Mouse (Mus musculus) liver, embryonic 16.5 days (tissue): ENCODE data around the gene Acsl5. TPM values are rescaled to one million over a fixed set of nuclear protein-coding genes. Genes with fewer than 3 reads are reported as not detected.
A peak's percentile ranks its signal among the peaks of the same experiment; 100 is the strongest.

Source experiments
- ATAC-seq: fragments of 200-750 bp; cut with Nextera tagmentation; 2 replicates; pipeline ENCODE4 v1.8.0; 2017; ENCODE audit warnings: low read depth, mild to moderate bottlenecking, moderate number of reproducible peaks, moderate library complexity
- H3K27ac ChIP-seq: fragments of 300-500 bp; sonication (generic); 2 replicates; pipeline ENCODE4 v1.5.1; 2014; ENCODE audit warnings: mild to moderate bottlenecking, low read length
- H3K27me3 ChIP-seq: fragments of 300-500 bp; sonication (generic); 2 replicates; pipeline ENCODE4 v1.6.1; 2014; ENCODE audit warnings: low read depth, low read length, mixed read lengths; ENCODE audit not compliant: control insufficient read depth, insufficient read depth
- H3K36me3 ChIP-seq: fragments of 300-500 bp; sonication (generic); 2 replicates; pipeline ENCODE4 v1.6.1; 2014; ENCODE audit warnings: mild to moderate bottlenecking; ENCODE audit not compliant: control insufficient read depth, insufficient read depth
- H3K4me1 ChIP-seq: fragments of 300-500 bp; sonication (generic); 2 replicates; pipeline ENCODE4 v1.6.1; 2014; ENCODE audit warnings: low read depth, low read length, mixed read lengths; ENCODE audit not compliant: control insufficient read depth
- H3K4me2 ChIP-seq: fragments of 300-500 bp; sonication (generic); 2 replicates; pipeline ENCODE4 v1.6.1; 2014; ENCODE audit warnings: low read depth, low read length, mixed read lengths
- H3K4me3 ChIP-seq: fragments of 300-500 bp; sonication (generic); 2 replicates; pipeline ENCODE4 v1.5.1; 2014; ENCODE audit warnings: low read depth, mild to moderate bottlenecking, low read length
- H3K9ac ChIP-seq: fragments of 300-500 bp; sonication (generic); 2 replicates; pipeline ENCODE4 v1.6.1; 2014; ENCODE audit warnings: low read depth, low read length
- H3K9me3 ChIP-seq: fragments of 300-500 bp; sonication (generic); replicated peaks from 2 replicates; pipeline ENCODE4 v1.6.1; 2016; ENCODE audit warnings: low read length; ENCODE audit not compliant: control insufficient read depth
- WGBS: fragments of 180-500 bp; shearing (Covaris S2); extraction: QIAGEN DNeasy Blood & Tissue Kit; methylation state at CpG from one replicate; pipeline ENCODE4 v1.1.7; 2014; ENCODE audit not compliant: insufficient replicate concordance; 5-methylcytosine and 5-hydroxymethylcytosine counted together
- polyA plus RNA-seq: library from polyadenylated mRNA; unstranded; fragments of >200 nt; fragmentation: Nextera tagmentation; extraction: Ambion mirVana; gene quantifications from 2 replicates; pipeline ENCODE4 v1.2.1, GENCODE M21; 2015

The Acsl5 gene
- polyA plus RNA-seq, 1 experiment from 2014 or later: 203 TPM

DNA sequence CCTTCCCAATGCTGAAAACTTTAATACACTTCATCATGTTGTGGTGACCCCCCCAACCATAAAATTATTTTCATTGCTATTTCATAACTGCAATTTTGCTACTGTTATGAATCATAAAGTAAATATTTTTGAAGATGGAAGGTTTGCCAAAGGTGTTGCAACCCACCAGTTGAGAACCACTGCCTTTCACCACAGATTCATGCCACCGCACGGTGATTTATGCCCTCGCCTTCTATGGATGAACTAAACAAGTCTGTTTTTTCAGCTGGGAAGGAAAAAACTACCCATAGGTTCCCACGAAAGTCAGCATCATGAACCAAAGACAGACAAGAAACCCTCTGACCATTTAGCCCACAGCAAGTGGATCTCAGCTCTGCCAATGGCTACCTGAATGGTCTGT lies 34.9 kb upstream of the Acsl5 start:
- H3K27ac ChIP-seq: 0 out of 2 replicates have a peak overlapping the region, but pooled peaks have one; percentile 17
- no peak overlapping the region for H3K4me3 ChIP-seq
- H3K36me3 ChIP-seq: no peaks in the 10 kb centered on the region
- no peak for ATAC-seq
- 72% methylated on average over 4 of the region's 4 CpGs for WGBS
- H3K27me3 ChIP-seq: no peaks in the 10 kb centered on the region
- peaks cover 22% of the 10 kb centered on the region for H3K4me1 ChIP-seq
- H3K9me3 ChIP-seq: no peaks in the 10 kb centered on the region
- no peak overlapping the region for H3K4me2 ChIP-seq
- no peak overlapping the region for H3K9ac ChIP-seq

DNA sequence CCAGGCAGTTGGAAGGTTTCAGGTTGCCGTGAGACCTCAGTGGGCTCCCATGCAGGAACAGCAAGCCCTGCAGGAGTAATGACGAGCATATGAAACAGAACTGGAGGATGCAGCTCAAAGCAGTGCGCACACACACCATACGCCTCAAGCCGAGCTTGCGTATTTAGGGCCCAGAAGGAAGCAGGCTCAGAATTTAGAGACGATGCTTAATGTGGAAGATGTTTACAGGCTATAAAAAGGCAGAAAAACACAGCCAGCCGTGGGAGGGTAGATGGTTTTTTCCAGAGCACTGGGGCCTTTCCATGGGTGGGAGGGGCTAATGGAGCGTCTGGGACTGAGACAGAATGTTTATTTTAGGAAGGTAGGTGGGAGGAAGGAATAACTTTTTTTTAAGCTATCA lies 34.4 kb upstream of the Acsl5 start:
- Histone ChIP-seq H3K4me1 (peaks cover 22% of the 10 kb centered on the region), H3K27me3 (no peaks in the 10 kb centered on the region), H3K9me3 (no peaks in the 10 kb centered on the region), H3K27ac (0 out of 2 replicates have a peak overlapping the region, but pooled peaks have one; percentile 17), H3K4me3 (no peak overlapping the region), H3K4me2 (peak overlapping the region; percentile 97; the same call in 1 of the 2 replicates), H3K36me3 (no peaks in the 10 kb centered on the region), H3K9ac (no peak overlapping the region)
- 80% methylated on average over 9 of the region's 9 CpGs for WGBS
- no peak for ATAC-seq

DNA sequence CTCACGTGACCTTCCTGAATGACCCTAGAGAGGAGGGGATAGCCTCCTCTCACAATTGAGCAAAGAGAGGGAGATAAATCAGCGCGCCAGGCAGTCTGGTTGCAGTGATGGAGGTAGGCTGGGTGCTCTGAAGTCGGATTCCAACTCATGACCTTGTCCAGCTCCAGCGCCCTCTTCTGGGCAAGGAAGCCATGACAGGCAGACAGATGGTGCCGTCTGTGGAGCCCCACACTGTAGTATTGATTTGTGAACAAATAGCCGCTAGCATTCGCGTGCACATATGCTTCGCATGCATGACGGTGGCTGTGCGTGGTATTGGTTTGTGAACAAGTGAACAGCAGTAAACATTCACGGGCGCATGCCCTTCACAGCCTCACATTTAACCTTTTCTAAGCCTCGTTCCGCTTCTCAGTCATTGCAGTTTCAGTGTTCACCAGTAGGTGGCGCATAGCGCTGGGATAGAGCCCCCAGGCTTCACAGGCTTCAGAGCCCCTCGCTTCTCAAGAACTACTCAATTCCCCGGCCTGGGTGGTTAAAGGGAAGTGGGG lies 33.5 kb upstream of the Acsl5 start:
- H3K4me3 ChIP-seq: peak overlapping the region; percentile 63
- whole genome bisulfite sequencing: 3% methylated on average over 20 of the region's 20 CpGs
- no peaks in the 10 kb centered on the region for H3K36me3 ChIP-seq
- no peaks in the 10 kb centered on the region for H3K9me3 ChIP-seq
- H3K27ac ChIP-seq: peak overlapping the region; percentile 98
- peak; percentile 58 for ATAC-seq
- peak overlapping the region; percentile 97 for H3K4me2 ChIP-seq
- peak overlapping the region; percentile 63 for H3K9ac ChIP-seq
- no peaks in the 10 kb centered on the region for H3K27me3 ChIP-seq
- H3K4me1 ChIP-seq: peaks cover 22% of the 10 kb centered on the region

DNA sequence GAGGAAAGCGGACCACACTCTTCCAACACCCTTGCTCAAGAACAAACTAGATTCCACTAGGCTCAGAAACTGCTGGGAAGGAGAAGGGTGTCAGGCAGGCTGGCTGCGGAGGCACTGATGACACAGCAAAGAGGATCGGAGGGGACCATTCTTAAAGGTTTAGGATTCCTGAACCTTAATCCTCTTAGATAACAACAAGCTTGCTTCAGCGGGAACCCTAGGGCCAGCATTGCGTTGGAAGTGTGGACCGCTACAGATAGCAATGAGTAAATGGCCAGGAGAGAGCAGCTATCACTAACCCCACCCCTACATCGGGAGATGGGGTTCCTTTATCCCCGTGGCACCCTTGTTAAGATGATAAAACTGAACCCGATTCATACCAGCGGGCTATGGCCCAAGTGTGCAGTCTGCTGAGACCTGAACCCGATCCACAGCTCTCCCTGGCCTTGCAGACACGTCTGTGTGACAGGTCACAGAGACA lies 33.0 kb upstream of the Acsl5 start:
- Histone ChIP-seq H3K27me3 (no peaks in the 10 kb centered on the region; the same call in 1 of the 2 replicates), H3K36me3 (no peaks in the 10 kb centered on the region), H3K4me1 (peaks cover 22% of the 10 kb centered on the region), H3K9ac (peak overlapping the region; percentile 63), H3K27ac (peak overlapping the region; percentile 98), H3K4me3 (peak overlapping the region; percentile 63), H3K9me3 (no peaks in the 10 kb centered on the region), H3K4me2 (peak overlapping the region; percentile 97)
- WGBS: 9% methylated on average over 12 of the region's 12 CpGs
- ATAC-seq: peak; percentile 97

DNA sequence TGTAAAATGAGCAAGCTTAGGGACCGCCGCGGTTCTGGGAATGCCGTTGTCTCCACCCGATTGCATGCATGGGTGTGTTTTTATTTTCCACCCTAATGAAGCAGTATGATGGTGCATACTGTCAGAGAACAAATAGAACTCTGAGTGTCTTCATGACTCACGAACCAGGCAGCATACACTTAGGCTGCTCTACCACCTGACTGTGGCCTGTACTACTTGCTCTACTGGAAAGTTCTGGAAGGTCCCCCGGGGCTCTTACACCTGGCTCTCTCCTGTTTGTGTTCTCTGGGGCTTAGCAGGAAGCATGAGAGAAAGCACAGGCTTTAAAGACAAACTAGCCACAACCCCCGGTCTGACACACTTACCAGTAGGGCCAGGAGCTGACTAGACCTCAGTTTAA lies 32.4 kb upstream of the Acsl5 start:
- peak overlapping the region; percentile 63 for H3K9ac ChIP-seq
- peaks cover 22% of the 10 kb centered on the region for H3K4me1 ChIP-seq
- H3K27ac ChIP-seq: peak overlapping the region; percentile 98
- WGBS: 40% methylated on average over 8 of the region's 8 CpGs
- H3K36me3 ChIP-seq: no peaks in the 10 kb centered on the region
- H3K27me3 ChIP-seq: no peaks in the 10 kb centered on the region; the same call in 1 of the 2 replicates
- peak overlapping the region; percentile 63 for H3K4me3 ChIP-seq
- H3K4me2 ChIP-seq: peak overlapping the region; percentile 97
- ATAC-seq: peak; percentile 12
- no peaks in the 10 kb centered on the region for H3K9me3 ChIP-seq

DNA sequence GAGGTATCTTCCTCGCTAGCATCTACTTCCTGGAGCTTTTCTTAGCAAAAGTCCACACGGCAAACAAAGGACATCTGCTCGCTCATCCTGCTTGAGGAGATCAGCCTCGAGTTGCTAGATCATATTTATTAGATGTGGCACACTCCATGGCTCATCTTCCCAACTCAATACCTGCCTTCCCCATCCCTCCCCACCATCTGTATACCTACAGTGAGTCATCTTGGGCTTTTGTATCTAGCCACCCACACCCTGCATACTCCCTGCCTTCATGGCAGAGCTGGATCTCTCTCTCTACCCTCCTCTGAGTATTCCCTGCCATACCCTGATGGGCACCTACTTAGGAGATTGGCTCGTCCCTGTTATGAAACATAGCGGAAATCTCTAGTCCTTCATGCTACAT lies 30.5 kb upstream of the Acsl5 start:
- ATAC-seq: no peak
- Histone ChIP-seq H3K9ac (no peak overlapping the region), H3K27ac (no peak overlapping the region), H3K9me3 (no peaks in the 10 kb centered on the region), H3K4me2 (no peak overlapping the region), H3K36me3 (no peaks in the 10 kb centered on the region), H3K27me3 (no peaks in the 10 kb centered on the region; the same call in 1 of the 2 replicates), H3K4me3 (no peak overlapping the region), H3K4me1 (peaks cover 22% of the 10 kb centered on the region)
- WGBS: 75% methylated on average over 6 of the region's 6 CpGs

DNA sequence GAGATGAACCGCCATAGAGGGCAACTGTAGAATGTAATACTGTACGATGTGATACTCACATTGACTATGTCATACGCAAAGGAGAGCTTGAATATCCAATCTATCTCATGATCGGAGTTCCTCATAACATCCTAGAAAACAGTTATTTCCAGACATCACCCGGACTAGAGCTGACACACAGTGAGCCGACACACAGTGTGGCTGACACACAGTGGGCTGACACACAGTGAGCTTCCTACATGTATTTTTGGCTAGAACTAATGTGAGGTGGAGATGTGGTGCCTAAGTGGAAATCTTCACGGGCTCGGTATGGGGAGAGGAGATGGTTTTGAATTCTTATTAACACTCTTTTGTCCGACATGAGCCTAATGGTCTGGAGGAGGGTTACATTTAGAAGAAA lies 29.5 kb upstream of the Acsl5 start:
- no peak for ATAC-seq
- 83% methylated on average over 9 of the region's 9 CpGs for WGBS
- Histone ChIP-seq H3K4me2 (no peak overlapping the region), H3K9me3 (no peaks in the 10 kb centered on the region), H3K4me1 (peaks cover 22% of the 10 kb centered on the region), H3K27ac (no peak overlapping the region), H3K9ac (no peak overlapping the region), H3K4me3 (no peak overlapping the region), H3K36me3 (no peaks in the 10 kb centered on the region), H3K27me3 (no peaks in the 10 kb centered on the region; the same call in 1 of the 2 replicates)

DNA sequence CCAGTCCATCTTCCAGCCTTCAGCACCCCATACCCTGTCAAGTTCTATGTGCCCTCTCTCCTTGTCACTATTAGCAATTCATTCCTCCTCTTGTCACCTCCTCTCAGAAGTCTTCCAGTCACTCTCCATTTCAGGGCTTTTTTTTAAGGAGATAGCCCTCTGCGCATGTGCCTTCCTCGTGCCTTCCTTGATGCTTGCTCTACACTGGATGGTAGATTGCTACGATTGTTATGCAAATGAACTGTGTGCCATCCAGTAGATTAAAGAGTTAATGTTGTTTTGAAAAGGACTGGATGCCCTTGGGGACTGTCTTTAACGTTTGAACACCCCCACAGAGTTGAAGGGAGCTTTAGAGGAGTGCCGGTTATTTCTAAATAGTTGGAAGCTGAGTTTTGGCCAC lies 25.1 kb upstream of the Acsl5 start:
- Histone ChIP-seq H3K36me3 (no peaks in the 10 kb centered on the region), H3K4me1 (no peaks in the 10 kb centered on the region; the same call in 1 of the 2 replicates), H3K9me3 (no peaks in the 10 kb centered on the region), H3K9ac (no peak overlapping the region), H3K27ac (no peak overlapping the region), H3K4me3 (no peak overlapping the region), H3K4me2 (no peak overlapping the region), H3K27me3 (no peaks in the 10 kb centered on the region; the same call in 1 of the 2 replicates)
- WGBS: 73% methylated on average over 5 of the region's 5 CpGs
- ATAC-seq: no peak

DNA sequence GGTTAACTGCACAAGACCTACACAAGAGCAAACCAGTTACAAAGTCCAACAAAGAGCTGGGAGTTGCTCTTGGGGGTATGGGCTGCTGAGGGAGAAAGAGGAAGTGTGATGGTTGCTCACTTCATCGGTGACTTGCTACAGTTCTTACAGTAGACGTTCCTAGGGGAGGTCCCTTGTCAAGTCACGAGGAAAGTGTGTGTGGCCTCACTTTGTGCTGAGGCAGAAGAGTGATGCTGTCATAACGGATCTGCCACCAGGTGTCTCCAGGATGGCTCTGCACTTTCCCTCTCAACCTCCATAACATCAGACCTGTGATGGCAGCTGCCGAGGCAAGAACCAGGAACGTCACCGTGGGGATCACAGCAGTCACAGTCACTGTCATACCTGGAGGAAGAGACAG lies 24.6 kb upstream of the Acsl5 start:
- ATAC-seq: no peak
- 51% methylated on average over 7 of the region's 7 CpGs for WGBS
- Histone ChIP-seq H3K9me3 (no peaks in the 10 kb centered on the region), H3K4me2 (no peak overlapping the region), H3K4me1 (no peaks in the 10 kb centered on the region; the same call in 1 of the 2 replicates), H3K4me3 (no peak overlapping the region), H3K27me3 (no peaks in the 10 kb centered on the region; the same call in 1 of the 2 replicates), H3K27ac (no peak overlapping the region), H3K9ac (no peak overlapping the region), H3K36me3 (no peaks in the 10 kb centered on the region)
